Mouse (Mus musculus): ENCODE measurements around the gene Kcnd3.

- TF ChIP-seq CTCF (IDR thresholded peaks at IDR 0.05; ENCODE audit: low read depth, low read length), result no peak
- no peak for TF ChIP-seq POLR2A (IDR thresholded peaks at IDR 0.05; ENCODE audit: borderline replicate concordance, low read depth, low read length)
Measured at GRCm38 (mm10) chr3:105570818-105571217, 118.7 kb downstream of the Kcnd3 start.
